Mouse (Mus musculus): ENCODE measurements around the gene Ralgps1. TPM values are rescaled to one million over a fixed set of nuclear protein-coding genes. Genes with fewer than 3 reads are reported as not detected.

Ralgps1 gene
- polyA plus RNA-seq, 1 experiment from 2014 or later, result 3.2 TPM

DNA sequence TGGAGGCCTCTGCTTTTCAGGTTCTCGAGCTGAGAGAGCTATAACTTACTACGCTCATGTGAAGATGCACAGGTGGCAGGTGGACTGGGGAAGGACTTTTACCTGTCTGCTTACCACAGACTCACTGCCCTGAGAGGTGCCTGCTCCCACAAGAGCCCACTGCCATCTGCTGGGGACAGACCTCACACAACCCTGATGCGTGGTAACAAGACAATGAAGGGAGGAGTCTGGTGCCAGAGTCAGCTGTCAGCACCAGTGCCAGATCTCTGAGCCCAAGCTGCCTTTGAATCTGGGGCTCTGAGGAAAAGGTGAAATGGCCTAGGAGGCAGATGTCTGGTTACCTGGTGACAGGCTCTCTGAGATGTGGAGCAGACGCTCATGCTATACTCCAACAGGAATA, 136.4 kb downstream of the Ralgps1 start:
- H3K36me3 ChIP-seq, result 0 out of 2 replicates have a peak, but pooled peaks cover 14% of the 10 kb centered on the region

DNA sequence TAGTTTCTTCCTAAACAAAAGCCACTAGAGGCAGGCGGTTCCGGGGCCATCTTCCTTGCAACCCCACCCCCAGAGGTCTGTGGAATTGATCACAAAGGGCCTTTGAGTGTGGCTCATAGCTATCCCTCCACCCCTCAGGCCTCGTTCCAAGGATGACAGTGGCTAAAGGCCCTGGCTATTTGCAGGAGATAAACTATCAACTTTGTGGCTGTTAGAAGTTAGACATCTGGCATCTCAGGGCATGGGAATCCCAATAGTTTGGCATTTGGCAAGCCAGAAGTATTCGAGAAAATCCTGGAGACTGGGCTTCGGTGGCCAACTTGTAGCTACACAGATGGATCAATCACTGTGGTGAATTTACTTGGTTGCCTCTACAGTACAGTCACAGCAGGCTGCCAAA, 137.4 kb downstream of the Ralgps1 start:
- no peak overlapping the region for H3K4me2 ChIP-seq (replicated peaks)
- 62% methylated on average over 5 of the region's 5 CpGs for WGBS
- H3K36me3 ChIP-seq, result peaks cover 21% of the 10 kb centered on the region; the same call in 1 of the 2 replicates
- no peak overlapping the region for H3K9ac ChIP-seq
- H3K4me3 ChIP-seq (replicated peaks), result no peak overlapping the region
- H3K4me1 ChIP-seq, result peaks cover 24% of the 10 kb centered on the region
- ATAC-seq (ENCODE audit: insufficient number of reproducible peaks, low FRiP score, low TSS enrichment, low read depth), result no peak
- no peaks in the 10 kb centered on the region for H3K27me3 ChIP-seq
- H3K9me3 ChIP-seq (replicated peaks), result no peaks in the 10 kb centered on the region
- H3K27ac ChIP-seq (replicated peaks), result no peak overlapping the region

More for the DNA sequence above, 136.4 kb downstream of the Ralgps1 start:
- H3K4me2 ChIP-seq (replicated peaks), result no peak overlapping the region
- no peak overlapping the region for H3K9ac ChIP-seq
- H3K9me3 ChIP-seq (replicated peaks), result no peaks in the 10 kb centered on the region
- WGBS, result 83% methylated on average over 4 of the region's 4 CpGs
- H3K27ac ChIP-seq (replicated peaks), result no peak overlapping the region
- peaks cover 24% of the 10 kb centered on the region for H3K4me1 ChIP-seq
- H3K27me3 ChIP-seq, result no peaks in the 10 kb centered on the region
- ATAC-seq (ENCODE audit: insufficient number of reproducible peaks, low FRiP score, low TSS enrichment, low read depth), result no peak
- H3K4me3 ChIP-seq (replicated peaks), result no peak overlapping the region

- Histone ChIP-seq H3K4me3 (replicated peaks) (no peak overlapping the region), H3K4me1 (peaks cover 24% of the 10 kb centered on the region), H3K4me2 (replicated peaks) (no peak overlapping the region), H3K9ac (no peak overlapping the region), H3K27ac (replicated peaks) (no peak overlapping the region), H3K9me3 (replicated peaks) (no peaks in the 10 kb centered on the region), H3K27me3 (no peaks in the 10 kb centered on the region), H3K36me3 (peaks cover 26% of the 10 kb centered on the region; the same call in 1 of the 2 replicates)
- 71% methylated on average over 6 of the region's 6 CpGs for WGBS
- no peak for ATAC-seq (ENCODE audit: insufficient number of reproducible peaks, low FRiP score, low TSS enrichment, low read depth)
Observed at GRCm38 (mm10) chr2:33232782-33233570, 138.3 kb downstream of the Ralgps1 start.

GRCm38 (mm10) chr2:33231788-33232187, 139.5 kb downstream of the Ralgps1 start:
- Histone ChIP-seq H3K9me3 (replicated peaks) (no peaks in the 10 kb centered on the region), H3K4me2 (replicated peaks) (no peak overlapping the region), H3K27ac (replicated peaks) (no peak overlapping the region), H3K27me3 (no peaks in the 10 kb centered on the region), H3K9ac (no peak overlapping the region), H3K4me1 (peaks cover 24% of the 10 kb centered on the region), H3K36me3 (peaks cover 26% of the 10 kb centered on the region; the same call in 1 of the 2 replicates), H3K4me3 (replicated peaks) (no peak overlapping the region)
- 91% methylated on average over 2 of the region's 2 CpGs for WGBS
- ATAC-seq (ENCODE audit: insufficient number of reproducible peaks, low FRiP score, low TSS enrichment, low read depth), result no peak

- no peak overlapping the region for H3K4me2 ChIP-seq (replicated peaks)
- H3K4me3 ChIP-seq (replicated peaks), result no peak overlapping the region
- no peaks in the 10 kb centered on the region for H3K9me3 ChIP-seq (replicated peaks)
- no peak overlapping the region for H3K9ac ChIP-seq
- peaks cover 26% of the 10 kb centered on the region; the same call in 1 of the 2 replicates for H3K36me3 ChIP-seq
- no peak overlapping the region for H3K27ac ChIP-seq (replicated peaks)
- ATAC-seq (ENCODE audit: insufficient number of reproducible peaks, low FRiP score, low TSS enrichment, low read depth), result no peak
- H3K4me1 ChIP-seq, result peaks cover 21% of the 10 kb centered on the region
- H3K27me3 ChIP-seq, result no peaks in the 10 kb centered on the region
- WGBS, result 47% methylated on average over 10 of the region's 10 CpGs
Observed at GRCm38 (mm10) chr2:33230701-33231100, 140.6 kb downstream of the Ralgps1 start.

GRCm38 (mm10) chr2:33228551-33228950, 142.7 kb downstream of the Ralgps1 start:
- no peak overlapping the region for H3K9ac ChIP-seq
- peaks cover 23% of the 10 kb centered on the region for H3K4me1 ChIP-seq
- H3K27me3 ChIP-seq, result no peaks in the 10 kb centered on the region
- no peak overlapping the region for H3K4me3 ChIP-seq (replicated peaks)
- H3K27ac ChIP-seq (replicated peaks), result no peak overlapping the region
- ATAC-seq (ENCODE audit: insufficient number of reproducible peaks, low FRiP score, low TSS enrichment, low read depth), result no peak
- 95% methylated on average over 15 of the region's 15 CpGs for WGBS
- H3K36me3 ChIP-seq, result peaks cover 29% of the 10 kb centered on the region; the same call in 1 of the 2 replicates
- H3K9me3 ChIP-seq (replicated peaks), result no peaks in the 10 kb centered on the region
- H3K4me2 ChIP-seq (replicated peaks), result no peak overlapping the region

DNA sequence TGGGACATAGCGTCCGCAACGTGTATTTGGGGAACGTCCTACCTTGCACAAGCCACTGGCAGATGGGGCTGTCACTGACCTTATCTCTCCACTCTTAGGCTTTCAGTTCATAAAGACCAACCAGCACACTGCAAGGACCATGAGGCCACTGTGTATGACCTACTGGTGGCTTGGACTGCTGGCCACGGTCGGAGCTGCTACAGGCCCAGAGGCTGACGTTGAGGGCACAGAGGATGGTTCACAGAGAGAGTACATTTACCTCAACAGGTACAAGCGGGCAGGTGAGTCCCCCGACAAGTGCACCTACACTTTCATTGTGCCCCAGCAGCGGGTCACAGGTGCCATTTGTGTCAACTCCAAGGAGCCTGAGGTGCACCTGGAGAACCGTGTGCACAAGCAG, 143.2 kb downstream of the Ralgps1 start:
- ATAC-seq (ENCODE audit: insufficient number of reproducible peaks, low FRiP score, low TSS enrichment, low read depth), result no peak
- WGBS, result 85% methylated on average over 11 of the region's 11 CpGs
- Histone ChIP-seq H3K27me3 (no peaks in the 10 kb centered on the region), H3K4me1 (peaks cover 28% of the 10 kb centered on the region), H3K4me3 (replicated peaks) (no peak overlapping the region), H3K9me3 (replicated peaks) (no peaks in the 10 kb centered on the region), H3K36me3 (peaks cover 29% of the 10 kb centered on the region; the same call in 1 of the 2 replicates), H3K4me2 (replicated peaks) (no peak overlapping the region), H3K27ac (replicated peaks) (no peak overlapping the region), H3K9ac (no peak overlapping the region)

- Histone ChIP-seq H3K27me3 (no peaks in the 10 kb centered on the region), H3K27ac (replicated peaks) (no peak overlapping the region), H3K4me3 (replicated peaks) (no peak overlapping the region), H3K4me1 (peaks cover 19% of the 10 kb centered on the region), H3K36me3 (peaks cover 20% of the 10 kb centered on the region; the same call in 1 of the 2 replicates), H3K9me3 (replicated peaks) (no peaks in the 10 kb centered on the region), H3K4me2 (replicated peaks) (no peak overlapping the region), H3K9ac (no peak overlapping the region)
- 90% methylated on average over 7 of the region's 7 CpGs for WGBS
- no peak for ATAC-seq (ENCODE audit: insufficient number of reproducible peaks, low FRiP score, low TSS enrichment, low read depth)
Observed at GRCm38 (mm10) chr2:33225921-33226320, 145.4 kb downstream of the Ralgps1 start.

GRCm38 (mm10) chr2:33223656-33224358, 147.5 kb downstream of the Ralgps1 start:
- peaks cover 7% of the 10 kb centered on the region; the same call in 1 of the 2 replicates for H3K36me3 ChIP-seq
- peaks cover 37% of the 10 kb centered on the region for H3K4me1 ChIP-seq
- H3K27me3 ChIP-seq, result no peaks in the 10 kb centered on the region
- no peak overlapping the region for H3K4me3 ChIP-seq (replicated peaks)
- no peak for ATAC-seq (ENCODE audit: insufficient number of reproducible peaks, low FRiP score, low TSS enrichment, low read depth)
- H3K9me3 ChIP-seq (replicated peaks), result no peaks in the 10 kb centered on the region
- 75% methylated on average over 10 of the region's 10 CpGs for WGBS
- H3K9ac ChIP-seq, result no peak overlapping the region
- H3K27ac ChIP-seq (replicated peaks), result no peak overlapping the region; the same call in 1 of the 2 replicates
- no peak overlapping the region for H3K4me2 ChIP-seq (replicated peaks)

DNA sequence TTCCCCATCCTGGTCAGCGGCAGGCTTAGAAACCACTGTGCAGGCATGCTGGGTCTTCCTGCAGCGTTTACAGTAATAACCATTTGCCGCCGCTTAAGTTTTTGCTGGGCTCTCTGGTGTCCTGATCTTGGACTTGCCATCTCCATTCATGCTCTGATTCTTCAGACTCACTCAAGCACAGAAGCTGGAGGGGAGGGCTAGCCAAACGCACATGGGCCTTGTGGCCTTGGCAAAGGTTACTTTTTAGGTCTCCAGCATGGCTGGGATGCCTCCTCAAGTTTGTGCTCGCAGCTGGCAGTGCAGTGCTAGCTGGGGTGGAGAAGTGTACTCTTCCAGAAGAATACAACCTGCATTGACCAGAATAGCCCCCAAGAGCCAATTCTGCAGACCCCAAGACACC, 148.8 kb downstream of the Ralgps1 start:
- Histone ChIP-seq H3K9ac (no peak overlapping the region), H3K27ac (replicated peaks) (no peak overlapping the region), H3K36me3 (peaks cover 3% of the 10 kb centered on the region; the same call in 1 of the 2 replicates), H3K27me3 (no peaks in the 10 kb centered on the region), H3K4me3 (replicated peaks) (no peak overlapping the region), H3K9me3 (replicated peaks) (no peaks in the 10 kb centered on the region), H3K4me2 (replicated peaks) (no peak overlapping the region), H3K4me1 (peaks cover 48% of the 10 kb centered on the region)
- 86% methylated on average over 6 of the region's 6 CpGs for WGBS
- no peak for ATAC-seq (ENCODE audit: insufficient number of reproducible peaks, low FRiP score, low TSS enrichment, low read depth)

- no peak overlapping the region for H3K4me2 ChIP-seq (replicated peaks)
- no peak for ATAC-seq (ENCODE audit: insufficient number of reproducible peaks, low FRiP score, low TSS enrichment, low read depth)
- H3K9ac ChIP-seq, result no peak overlapping the region
- no peak overlapping the region for H3K4me3 ChIP-seq (replicated peaks)
- peaks cover 3% of the 10 kb centered on the region; the same call in 1 of the 2 replicates for H3K36me3 ChIP-seq
- H3K9me3 ChIP-seq (replicated peaks), result no peaks in the 10 kb centered on the region
- no peaks in the 10 kb centered on the region for H3K27me3 ChIP-seq
- WGBS, result 82% methylated on average over 11 of the region's 11 CpGs
- H3K27ac ChIP-seq (replicated peaks), result no peak overlapping the region
- peaks cover 59% of the 10 kb centered on the region for H3K4me1 ChIP-seq
Observed at GRCm38 (mm10) chr2:33221339-33221900, 149.9 kb downstream of the Ralgps1 start.

Data from embryonic facial prominence, embryonic 15.5 days (tissue).